Mouse (Mus musculus) embryonic fibroblast, embryonic 13.5 days (primary cell): ENCODE results near the gene Wasf1.

Experiments used
- CTCF ChIP-seq: IDR thresholded peaks from 2 replicates; pipeline ENCODE4 v1.5.1; 2011; ENCODE audit warnings: mild to moderate bottlenecking, control low read depth, low read length, moderate library complexity, borderline replicate concordance; ENCODE audit not compliant: insufficient read depth
- POLR2A ChIP-seq: IDR thresholded peaks from 2 replicates; pipeline ENCODE4 v1.6.1; 2011; ENCODE audit warnings: low read depth, mild to moderate bottlenecking, control low read depth, low read length, moderate library complexity

DNA sequence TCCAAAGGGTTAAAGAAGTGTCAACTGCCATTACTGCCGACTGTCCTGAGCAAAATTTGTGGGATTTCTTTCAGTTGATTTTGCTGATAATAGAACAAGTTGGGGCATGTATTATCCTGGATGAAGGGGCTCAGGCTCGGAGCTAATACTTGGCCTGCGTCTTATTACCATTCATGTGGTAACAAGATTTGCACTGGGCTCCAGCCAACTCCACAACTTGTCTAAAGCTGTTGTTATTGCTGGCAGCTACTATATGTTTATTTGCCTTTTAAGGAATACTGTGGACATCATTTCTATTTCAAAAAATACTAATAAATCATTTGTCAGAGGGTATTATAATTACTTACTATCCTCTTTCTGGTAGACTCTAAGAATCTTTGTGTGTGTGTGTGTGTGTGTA is 66.9 kb downstream of the Wasf1 start:
- no peak for TF ChIP-seq CTCF
- no peak for TF ChIP-seq POLR2A
